Mouse (Mus musculus): Measurements from ENCODE around the gene Thsd4. TPM values are rescaled to one million over a fixed set of nuclear protein-coding genes. Genes with fewer than 3 reads are reported as not detected.

Thsd4 gene
- polyA plus RNA-seq, 1 experiment from 2014 or later: 11.4 TPM

GRCm38 (mm10) chr9:60510876-60511275 is 11.0 kb downstream of the Thsd4 start:
- WGBS: 35% methylated on average over 6 of the region's 6 CpGs
- Histone ChIP-seq H3K27me3 (replicated peaks; ENCODE audit: control insufficient read depth, insufficient read depth, low read length) (no peaks in the 10 kb centered on the region), H3K4me1 (replicated peaks; ENCODE audit: control insufficient read depth, insufficient read depth, low read length) (peaks cover 3% of the 10 kb centered on the region; the same call in 1 of the 2 replicates), H3K4me3 (ENCODE audit: low read depth, low read length) (no peak overlapping the region), H3K4me2 (replicated peaks; ENCODE audit: low read depth) (0 out of 2 replicates have a peak overlapping the region, but pooled peaks have one; percentile 30), H3K9ac (ENCODE audit: low read depth, low read length) (no peak overlapping the region), H3K27ac (ENCODE audit: low read depth, low read length) (no peak overlapping the region), H3K9me3 (ENCODE audit: control insufficient read depth) (no peaks in the 10 kb centered on the region), H3K36me3 (ENCODE audit: control insufficient read depth, insufficient read depth) (no peaks in the 10 kb centered on the region; the same call in 1 of the 2 replicates)
- TF ChIP-seq CTCF (IDR thresholded peaks at IDR 0.05; ENCODE audit: low read depth): no peak
- ATAC-seq: no peak

DNA sequence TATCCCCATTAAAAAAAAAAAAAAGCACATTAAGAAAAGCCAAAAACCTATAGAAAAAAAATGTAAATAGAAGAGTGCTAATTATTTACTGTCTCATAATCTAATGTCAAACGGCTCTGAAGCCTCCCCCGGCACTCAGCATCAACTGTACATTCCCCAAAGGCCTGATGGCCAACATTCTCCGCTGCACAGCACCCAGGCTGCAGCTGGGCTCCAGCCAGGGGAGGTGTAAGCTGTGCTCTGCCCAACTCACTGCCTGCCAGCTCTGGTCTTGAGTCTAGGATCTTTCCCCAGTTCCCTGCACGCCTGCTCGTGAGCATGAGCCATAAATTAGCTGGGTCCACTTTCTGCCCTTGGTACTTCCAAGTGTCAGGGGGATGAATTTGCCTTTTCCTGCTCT is 15.7 kb downstream of the Thsd4 start:
- no peak for ATAC-seq
- no peaks in the 10 kb centered on the region for H3K9me3 ChIP-seq (ENCODE audit: control insufficient read depth)
- no peaks in the 10 kb centered on the region for H3K36me3 ChIP-seq (ENCODE audit: control insufficient read depth, insufficient read depth)
- WGBS: 39% methylated on average over 5 of the region's 5 CpGs
- no peak overlapping the region for H3K9ac ChIP-seq (ENCODE audit: low read depth, low read length)
- no peak overlapping the region for H3K27ac ChIP-seq (ENCODE audit: low read depth, low read length)
- H3K4me1 ChIP-seq (replicated peaks; ENCODE audit: control insufficient read depth, insufficient read depth, low read length): peaks cover 10% of the 10 kb centered on the region
- H3K4me2 ChIP-seq (replicated peaks; ENCODE audit: low read depth): no peak overlapping the region
- H3K4me3 ChIP-seq (ENCODE audit: low read depth, low read length): no peak overlapping the region
- TF ChIP-seq CTCF (IDR thresholded peaks at IDR 0.05; ENCODE audit: low read depth): no peak
- H3K27me3 ChIP-seq (replicated peaks; ENCODE audit: control insufficient read depth, insufficient read depth, low read length): no peaks in the 10 kb centered on the region

- no peak overlapping the region for H3K27ac ChIP-seq (ENCODE audit: low read depth, low read length)
- no peaks in the 10 kb centered on the region for H3K9me3 ChIP-seq (ENCODE audit: control insufficient read depth)
- H3K27me3 ChIP-seq (replicated peaks; ENCODE audit: control insufficient read depth, insufficient read depth, low read length): no peaks in the 10 kb centered on the region
- 42% methylated on average over 14 of the region's 14 CpGs for WGBS
- H3K4me3 ChIP-seq (ENCODE audit: low read depth, low read length): no peak overlapping the region
- TF ChIP-seq CTCF (IDR thresholded peaks at IDR 0.05; ENCODE audit: low read depth): no peak
- no peak overlapping the region for H3K4me2 ChIP-seq (replicated peaks; ENCODE audit: low read depth)
- H3K36me3 ChIP-seq (ENCODE audit: control insufficient read depth, insufficient read depth): no peaks in the 10 kb centered on the region
- H3K4me1 ChIP-seq (replicated peaks; ENCODE audit: control insufficient read depth, insufficient read depth, low read length): peaks cover 11% of the 10 kb centered on the region
- no peak for ATAC-seq
- H3K9ac ChIP-seq (ENCODE audit: low read depth, low read length): no peak overlapping the region
Measured at GRCm38 (mm10) chr9:60504378-60505285, 17.2 kb downstream of the Thsd4 start.

GRCm38 (mm10) chr9:60502220-60502619 is 19.6 kb downstream of the Thsd4 start:
- H3K36me3 ChIP-seq (ENCODE audit: control insufficient read depth, insufficient read depth): no peaks in the 10 kb centered on the region
- ATAC-seq: no peak; the same call in 1 of the 2 replicates
- 46% methylated on average over 6 of the region's 6 CpGs for WGBS
- H3K9me3 ChIP-seq (ENCODE audit: control insufficient read depth): no peaks in the 10 kb centered on the region
- H3K4me2 ChIP-seq (replicated peaks; ENCODE audit: low read depth): no peak overlapping the region
- H3K27me3 ChIP-seq (replicated peaks; ENCODE audit: control insufficient read depth, insufficient read depth, low read length): no peaks in the 10 kb centered on the region
- no peak for TF ChIP-seq CTCF (IDR thresholded peaks at IDR 0.05; ENCODE audit: low read depth)
- H3K4me1 ChIP-seq (replicated peaks; ENCODE audit: control insufficient read depth, insufficient read depth, low read length): peaks cover 11% of the 10 kb centered on the region
- H3K9ac ChIP-seq (ENCODE audit: low read depth, low read length): no peak overlapping the region
- H3K27ac ChIP-seq (ENCODE audit: low read depth, low read length): peak overlapping the region; percentile 70
- no peak overlapping the region for H3K4me3 ChIP-seq (ENCODE audit: low read depth, low read length)

DNA sequence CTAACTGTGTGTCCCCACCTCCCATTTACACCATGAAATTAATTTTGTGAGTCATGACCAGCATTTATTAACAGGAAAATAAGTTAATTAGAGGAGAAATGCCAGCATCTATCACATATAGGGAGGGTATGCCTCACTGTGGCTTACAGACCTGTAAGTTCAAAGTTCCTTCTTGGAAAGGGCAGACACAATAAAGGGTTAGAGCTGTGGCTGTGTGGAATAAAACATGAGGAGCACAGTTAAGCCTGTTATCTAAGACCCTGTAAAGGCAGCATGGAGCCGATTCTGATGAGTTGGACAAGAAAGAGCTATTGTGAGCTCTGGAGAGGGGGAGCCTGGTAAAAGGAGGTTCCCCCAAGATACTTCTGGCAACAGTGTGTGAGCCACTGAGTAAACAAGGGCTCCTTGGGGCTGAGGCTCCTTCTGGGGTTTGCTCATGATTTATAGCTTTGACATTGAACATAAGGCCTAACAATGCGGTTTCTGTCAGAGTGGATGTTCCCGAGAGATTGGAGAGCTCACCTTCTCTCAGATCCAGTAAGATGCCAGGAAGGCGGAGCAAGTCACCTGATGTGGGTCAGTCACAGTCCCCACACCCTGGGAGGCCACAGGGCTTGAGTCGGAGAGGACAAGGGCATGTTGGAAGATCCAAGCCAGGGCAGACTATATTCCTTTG is 20.2 kb downstream of the Thsd4 start:
- Histone ChIP-seq H3K27ac (ENCODE audit: low read depth, low read length) (peak overlapping the region; percentile 70), H3K9me3 (ENCODE audit: control insufficient read depth) (no peaks in the 10 kb centered on the region), H3K36me3 (ENCODE audit: control insufficient read depth, insufficient read depth) (no peaks in the 10 kb centered on the region), H3K4me1 (replicated peaks; ENCODE audit: control insufficient read depth, insufficient read depth, low read length) (peaks cover 11% of the 10 kb centered on the region), H3K27me3 (replicated peaks; ENCODE audit: control insufficient read depth, insufficient read depth, low read length) (no peaks in the 10 kb centered on the region), H3K4me2 (replicated peaks; ENCODE audit: low read depth) (no peak overlapping the region), H3K4me3 (ENCODE audit: low read depth, low read length) (no peak overlapping the region), H3K9ac (ENCODE audit: low read depth, low read length) (no peak overlapping the region)
- 30% methylated on average over 5 of the region's 5 CpGs for WGBS
- peak; percentile 88 for ATAC-seq
- no peak for TF ChIP-seq CTCF (IDR thresholded peaks at IDR 0.05; ENCODE audit: low read depth)

- Histone ChIP-seq H3K36me3 (ENCODE audit: control insufficient read depth, insufficient read depth) (peaks cover 5% of the 10 kb centered on the region), H3K27ac (ENCODE audit: low read depth, low read length) (no peak overlapping the region), H3K9me3 (ENCODE audit: control insufficient read depth) (no peaks in the 10 kb centered on the region), H3K4me3 (ENCODE audit: low read depth, low read length) (no peak overlapping the region), H3K4me1 (replicated peaks; ENCODE audit: control insufficient read depth, insufficient read depth, low read length) (peaks cover 10% of the 10 kb centered on the region), H3K27me3 (replicated peaks; ENCODE audit: control insufficient read depth, insufficient read depth, low read length) (no peaks in the 10 kb centered on the region), H3K9ac (ENCODE audit: low read depth, low read length) (no peak overlapping the region; the same call in 1 of the 2 replicates), H3K4me2 (replicated peaks; ENCODE audit: low read depth) (no peak overlapping the region)
- WGBS: 69% methylated on average over 16 of the region's 16 CpGs
- no peak for TF ChIP-seq CTCF (IDR thresholded peaks at IDR 0.05; ENCODE audit: low read depth)
- ATAC-seq: no peak
Measured at GRCm38 (mm10) chr9:60492275-60492974, 29.4 kb downstream of the Thsd4 start.
